Mouse (Mus musculus): ENCODE data around the gene Tgm3. TPM values are rescaled to one million over a fixed set of nuclear protein-coding genes. Genes with fewer than 3 reads are reported as not detected.

The Tgm3 gene
- polyA plus RNA-seq, 1 experiment from 2014 or later, result not detected

- no peaks in the 10 kb centered on the region for H3K27me3 ChIP-seq (replicated peaks; ENCODE audit: control insufficient read depth, insufficient read depth, low read length)
- WGBS, result 78% methylated on average over 6 of the region's 6 CpGs
- no peaks in the 10 kb centered on the region for H3K36me3 ChIP-seq (ENCODE audit: control insufficient read depth, insufficient read depth, low read length)
- no peak overlapping the region for H3K4me2 ChIP-seq
- ATAC-seq (replicated peaks; ENCODE audit: low FRiP score) (no peak), DNase-seq (ENCODE audit: low spot score) (no peak)
- no peaks in the 10 kb centered on the region for H3K4me1 ChIP-seq (replicated peaks; ENCODE audit: control insufficient read depth, insufficient read depth, low read length)
- H3K9ac ChIP-seq (ENCODE audit: low read depth, low read length), result no peak overlapping the region
- H3K4me3 ChIP-seq (ENCODE audit: low read depth, low read length), result no peak overlapping the region
- H3K9me3 ChIP-seq (ENCODE audit: control insufficient read depth, low read length), result no peaks in the 10 kb centered on the region
- no peak overlapping the region for H3K27ac ChIP-seq (ENCODE audit: low read depth, low read length)
These were observed 28.2 kb downstream of the Tgm3 start for GRCm38 (mm10) chr2:130040190-130040886.

GRCm38 (mm10) chr2:130043835-130044234 lies 31.7 kb downstream of the Tgm3 start:
- no peaks in the 10 kb centered on the region for H3K9me3 ChIP-seq (ENCODE audit: control insufficient read depth, low read length)
- no peak overlapping the region for H3K27ac ChIP-seq (ENCODE audit: low read depth, low read length)
- H3K9ac ChIP-seq (ENCODE audit: low read depth, low read length), result no peak overlapping the region
- H3K4me1 ChIP-seq (replicated peaks; ENCODE audit: control insufficient read depth, insufficient read depth, low read length), result no peaks in the 10 kb centered on the region
- WGBS, result 81% methylated on average over 4 of the region's 4 CpGs
- H3K4me3 ChIP-seq (ENCODE audit: low read depth, low read length), result no peak overlapping the region
- no peak for DNase-seq (ENCODE audit: low spot score)
- no peak for ATAC-seq (replicated peaks; ENCODE audit: low FRiP score)
- H3K4me2 ChIP-seq, result no peak overlapping the region
- no peaks in the 10 kb centered on the region for H3K27me3 ChIP-seq (replicated peaks; ENCODE audit: control insufficient read depth, insufficient read depth, low read length)
- no peaks in the 10 kb centered on the region for H3K36me3 ChIP-seq (ENCODE audit: control insufficient read depth, insufficient read depth, low read length)

GRCm38 (mm10) chr2:130047923-130048440 lies 35.8 kb downstream of the Tgm3 start:
- WGBS, result 66% methylated on average over 13 of the region's 13 CpGs
- no peaks in the 10 kb centered on the region for H3K9me3 ChIP-seq (ENCODE audit: control insufficient read depth, low read length)

GRCm38 (mm10) chr2:130048792-130049191 lies 36.6 kb downstream of the Tgm3 start:
- no peaks in the 10 kb centered on the region for H3K27me3 ChIP-seq (replicated peaks; ENCODE audit: control insufficient read depth, insufficient read depth, low read length)
- H3K36me3 ChIP-seq (ENCODE audit: control insufficient read depth, insufficient read depth, low read length), result no peaks in the 10 kb centered on the region
- H3K4me2 ChIP-seq, result no peak overlapping the region
- no peaks in the 10 kb centered on the region for H3K9me3 ChIP-seq (ENCODE audit: control insufficient read depth, low read length)
- no peaks in the 10 kb centered on the region for H3K4me1 ChIP-seq (replicated peaks; ENCODE audit: control insufficient read depth, insufficient read depth, low read length)
- no peak overlapping the region for H3K9ac ChIP-seq (ENCODE audit: low read depth, low read length)
- H3K4me3 ChIP-seq (ENCODE audit: low read depth, low read length), result no peak overlapping the region
- H3K27ac ChIP-seq (ENCODE audit: low read depth, low read length), result no peak overlapping the region
- WGBS, result 50% methylated on average over 6 of the region's 6 CpGs
- DNase-seq (ENCODE audit: low spot score) (no peak), ATAC-seq (replicated peaks; ENCODE audit: low FRiP score) (no peak)

More at GRCm38 (mm10) chr2:130047923-130048440, 35.8 kb downstream of the Tgm3 start:
- H3K36me3 ChIP-seq (ENCODE audit: control insufficient read depth, insufficient read depth, low read length), result no peaks in the 10 kb centered on the region
- no peak overlapping the region for H3K4me2 ChIP-seq
- no peak overlapping the region for H3K9ac ChIP-seq (ENCODE audit: low read depth, low read length)
- H3K4me3 ChIP-seq (ENCODE audit: low read depth, low read length), result no peak overlapping the region
- no peak overlapping the region for H3K27ac ChIP-seq (ENCODE audit: low read depth, low read length)
- DNase-seq (ENCODE audit: low spot score) (no peak), ATAC-seq (replicated peaks; ENCODE audit: low FRiP score) (no peak)
- no peaks in the 10 kb centered on the region for H3K27me3 ChIP-seq (replicated peaks; ENCODE audit: control insufficient read depth, insufficient read depth, low read length)
- H3K4me1 ChIP-seq (replicated peaks; ENCODE audit: control insufficient read depth, insufficient read depth, low read length), result no peaks in the 10 kb centered on the region

- no peak overlapping the region for H3K4me3 ChIP-seq (ENCODE audit: low read depth, low read length)
- no peak for ATAC-seq (replicated peaks; ENCODE audit: low FRiP score)
- no peaks in the 10 kb centered on the region for H3K27me3 ChIP-seq (replicated peaks; ENCODE audit: control insufficient read depth, insufficient read depth, low read length)
- 60% methylated on average over 1 of the region's 1 CpGs for WGBS
- H3K4me2 ChIP-seq, result no peak overlapping the region
- no peak for DNase-seq (ENCODE audit: low spot score)
- H3K9me3 ChIP-seq (ENCODE audit: control insufficient read depth, low read length), result no peaks in the 10 kb centered on the region
- no peak overlapping the region for H3K9ac ChIP-seq (ENCODE audit: low read depth, low read length)
- no peaks in the 10 kb centered on the region for H3K4me1 ChIP-seq (replicated peaks; ENCODE audit: control insufficient read depth, insufficient read depth, low read length)
- no peak overlapping the region for H3K27ac ChIP-seq (ENCODE audit: low read depth, low read length)
- no peaks in the 10 kb centered on the region for H3K36me3 ChIP-seq (ENCODE audit: control insufficient read depth, insufficient read depth, low read length)
These were observed 46.0 kb downstream of the Tgm3 start for GRCm38 (mm10) chr2:130058149-130058548.

- DNase-seq (ENCODE audit: low spot score), result no peak
- no peak overlapping the region for H3K4me3 ChIP-seq (ENCODE audit: low read depth, low read length)
- H3K4me1 ChIP-seq (replicated peaks; ENCODE audit: control insufficient read depth, insufficient read depth, low read length), result no peaks in the 10 kb centered on the region
- H3K4me2 ChIP-seq, result no peak overlapping the region
- H3K9me3 ChIP-seq (ENCODE audit: control insufficient read depth, low read length), result no peaks in the 10 kb centered on the region
- no peak overlapping the region for H3K27ac ChIP-seq (ENCODE audit: low read depth, low read length)
- no peaks in the 10 kb centered on the region for H3K27me3 ChIP-seq (replicated peaks; ENCODE audit: control insufficient read depth, insufficient read depth, low read length)
- no peak overlapping the region for H3K9ac ChIP-seq (ENCODE audit: low read depth, low read length)
- WGBS, result 27% methylated on average over 3 of the region's 3 CpGs
- no peak for ATAC-seq (replicated peaks; ENCODE audit: low FRiP score)
- H3K36me3 ChIP-seq (ENCODE audit: control insufficient read depth, insufficient read depth, low read length), result no peaks in the 10 kb centered on the region
These were observed 56.1 kb downstream of the Tgm3 start for GRCm38 (mm10) chr2:130068228-130068627.

GRCm38 (mm10) chr2:130070396-130070795 lies 58.2 kb downstream of the Tgm3 start:
- Histone ChIP-seq H3K9ac (ENCODE audit: low read depth, low read length) (no peak overlapping the region), H3K4me3 (ENCODE audit: low read depth, low read length) (no peak overlapping the region), H3K4me1 (replicated peaks; ENCODE audit: control insufficient read depth, insufficient read depth, low read length) (no peaks in the 10 kb centered on the region), H3K27ac (ENCODE audit: low read depth, low read length) (no peak overlapping the region), H3K9me3 (ENCODE audit: control insufficient read depth, low read length) (no peaks in the 10 kb centered on the region), H3K27me3 (replicated peaks; ENCODE audit: control insufficient read depth, insufficient read depth, low read length) (no peaks in the 10 kb centered on the region), H3K4me2 (no peak overlapping the region), H3K36me3 (ENCODE audit: control insufficient read depth, insufficient read depth, low read length) (no peaks in the 10 kb centered on the region)
- 73% methylated on average over 2 of the region's 2 CpGs for WGBS
- ATAC-seq (replicated peaks; ENCODE audit: low FRiP score), result no peak
- DNase-seq (ENCODE audit: low spot score), result no peak

Data from liver, embryonic 11.5 days (tissue).